Mouse (Mus musculus): ENCODE data around the gene Pecam1. TPM values are rescaled to one million over a fixed set of nuclear protein-coding genes. Genes with fewer than 3 reads are reported as not detected.
"Not testable (repeated sequence)": the region's sequence is repeated elsewhere in the genome, so short reads cannot be mapped to it uniquely, and the experiment has no call there.

Pecam1 gene
- 17.4 and 17.6 TPM in 2 replicates for polyA plus RNA-seq (2015; fragmentation: Nextera tagmentation; extraction: Ambion mirVana)

DNA sequence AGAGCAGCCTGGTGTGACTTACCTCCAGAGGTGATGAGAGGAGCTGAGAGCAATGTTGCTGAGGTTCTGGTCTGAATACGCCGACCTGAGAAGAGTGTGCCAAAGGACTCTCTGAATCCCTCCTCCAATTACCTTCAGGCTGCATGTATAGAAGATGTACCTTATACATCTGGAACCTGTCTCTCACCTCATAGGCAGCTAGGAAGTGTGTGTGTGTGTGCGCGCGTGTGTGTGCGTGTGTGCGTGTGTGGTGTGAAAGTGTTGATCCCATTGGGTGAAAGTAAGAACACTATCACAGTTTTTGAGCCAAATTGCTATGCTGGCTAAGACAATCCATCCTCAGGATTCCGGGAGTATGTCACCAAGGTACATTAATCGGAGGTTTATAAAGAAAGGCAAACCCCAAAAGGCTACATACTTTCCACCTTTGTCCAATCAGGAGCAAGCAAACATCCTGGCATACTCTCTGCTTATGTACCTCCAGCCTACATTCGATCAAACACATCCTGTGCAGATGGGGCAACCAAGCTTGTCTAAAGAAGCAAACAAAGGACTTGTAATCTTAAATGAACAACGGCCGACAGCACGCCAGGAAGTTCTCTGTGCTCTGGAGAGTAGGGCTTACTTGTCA, at the start of gene Pecam1:
Gene Pecam1, minus strand, starts transcription at position 508 of the 631 bp plus-strand sequence.
- H3K36me3 ChIP-seq, result no peaks in the 10 kb centered on the region
- no peak for ATAC-seq (ENCODE audit: low FRiP score)
- no peak within 1 kb of the TSS for H3K9ac ChIP-seq
- H3K27me3 ChIP-seq, result no peaks in the 10 kb centered on the region
- H3K9me3 ChIP-seq, result no peaks in the 10 kb centered on the region; the same call in 1 of the 2 replicates
- WGBS, result 86% methylated on average over 13 of the region's 13 CpGs
- no peak within 1 kb of the TSS for H3K4me2 ChIP-seq
- H3K27ac ChIP-seq, result no peak within 1 kb of the TSS
- H3K4me3 ChIP-seq, result no peak within 1 kb of the TSS
- H3K4me1 ChIP-seq (replicated peaks), result no peaks in the 10 kb centered on the region

DNA sequence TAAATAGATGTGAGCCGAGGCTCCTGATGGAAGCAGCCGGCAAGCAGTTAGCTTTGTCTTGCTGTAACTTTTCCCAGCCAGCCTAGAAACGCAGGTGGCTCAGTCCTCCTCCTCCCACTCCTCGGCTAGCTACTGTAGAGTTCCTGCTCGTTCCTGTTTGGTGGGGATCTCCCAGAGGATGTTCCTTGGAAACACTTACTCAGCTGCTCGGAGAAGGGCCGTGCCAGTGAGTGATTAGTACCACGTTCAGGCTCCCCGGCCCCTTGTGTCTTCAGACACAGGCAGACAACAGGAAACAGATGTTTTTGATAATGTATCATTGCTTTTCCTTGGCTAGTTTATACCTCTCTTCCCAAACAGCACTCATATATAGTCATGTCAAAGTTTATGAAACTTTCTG, 45.3 kb upstream of the Pecam1 start:
- no peak for ATAC-seq (ENCODE audit: low FRiP score)
- H3K9ac ChIP-seq, result no peak overlapping the region
- WGBS, result 68% methylated on average over 9 of the region's 9 CpGs
- H3K27me3 ChIP-seq, result no peaks in the 10 kb centered on the region
- H3K4me1 ChIP-seq (replicated peaks), result peaks cover 8% of the 10 kb centered on the region
- no peak overlapping the region for H3K4me3 ChIP-seq
- H3K9me3 ChIP-seq, result no peaks in the 10 kb centered on the region
- no peak overlapping the region for H3K27ac ChIP-seq
- H3K4me2 ChIP-seq, result no peak overlapping the region
- H3K36me3 ChIP-seq, result peaks cover 75% of the 10 kb centered on the region

GRCm38 (mm10) chr11:106793846-106794245, 43.4 kb upstream of the Pecam1 start:
- H3K9ac ChIP-seq, result no peak overlapping the region
- WGBS, result 79% methylated on average over 4 of the region's 4 CpGs
- H3K27me3 ChIP-seq, result no peaks in the 10 kb centered on the region
- H3K4me1 ChIP-seq (replicated peaks), result peaks cover 15% of the 10 kb centered on the region
- no peak overlapping the region for H3K4me2 ChIP-seq
- no peak overlapping the region for H3K4me3 ChIP-seq
- no peaks in the 10 kb centered on the region for H3K9me3 ChIP-seq
- peaks cover 57% of the 10 kb centered on the region for H3K36me3 ChIP-seq
- no peak overlapping the region for H3K27ac ChIP-seq
- no peak for ATAC-seq (ENCODE audit: low FRiP score)

DNA sequence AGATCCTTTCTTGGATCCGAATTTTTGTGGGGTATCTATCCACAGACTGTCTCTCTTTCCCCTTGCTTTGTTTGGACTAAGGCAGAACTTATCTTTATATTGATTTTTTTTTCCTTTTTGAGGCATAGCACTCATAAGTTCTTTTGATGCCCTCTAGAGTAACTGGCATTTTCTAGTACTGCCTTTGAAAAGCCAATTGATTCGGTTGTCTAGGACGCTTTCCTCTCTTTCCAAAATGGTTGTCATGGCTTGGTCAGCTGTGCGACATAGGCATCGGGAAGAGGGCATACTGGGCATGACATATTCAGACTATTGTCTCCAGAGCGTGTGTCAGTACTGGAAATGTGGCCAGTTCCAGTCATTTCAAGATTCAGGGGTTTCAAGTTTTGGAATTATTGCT, 39.2 kb upstream of the Pecam1 start:
- Histone ChIP-seq H3K36me3 (peaks cover 37% of the 10 kb centered on the region), H3K9ac (peak overlapping the region; percentile 100), H3K4me3 (peak overlapping the region; percentile 89), H3K4me2 (peak overlapping the region; percentile 75), H3K9me3 (no peaks in the 10 kb centered on the region), H3K27me3 (no peaks in the 10 kb centered on the region), H3K4me1 (replicated peaks) (peaks cover 31% of the 10 kb centered on the region), H3K27ac (peak overlapping the region; percentile 99)
- ATAC-seq (ENCODE audit: low FRiP score), result no peak
- 0% methylated on average over 6 of the region's 6 CpGs for WGBS

- no peaks in the 10 kb centered on the region for H3K27me3 ChIP-seq
- peak within 1 kb of the TSS; percentile 100 for H3K9ac ChIP-seq
- peak; percentile 91 for ATAC-seq (ENCODE audit: low FRiP score)
- peaks cover 37% of the 10 kb centered on the region for H3K36me3 ChIP-seq
- H3K27ac ChIP-seq, result peak within 1 kb of the TSS; percentile 99
- H3K4me2 ChIP-seq, result peak within 1 kb of the TSS; percentile 75
- no peaks in the 10 kb centered on the region for H3K9me3 ChIP-seq
- H3K4me3 ChIP-seq, result peak within 1 kb of the TSS; percentile 89
- H3K4me1 ChIP-seq (replicated peaks), result peaks cover 32% of the 10 kb centered on the region
- under 1% methylated on average over 58 of the region's 58 CpGs for WGBS
Measured at GRCm38 (mm10) chr11:106788775-106789459, 38.5 kb upstream of the Pecam1 start, which contains the start of the genes Ddx5 and Cep95. TSS of gene Ddx5 (minus strand) at chr11:106789185. TSS of gene Cep95 (plus strand) at chr11:106789252.

DNA sequence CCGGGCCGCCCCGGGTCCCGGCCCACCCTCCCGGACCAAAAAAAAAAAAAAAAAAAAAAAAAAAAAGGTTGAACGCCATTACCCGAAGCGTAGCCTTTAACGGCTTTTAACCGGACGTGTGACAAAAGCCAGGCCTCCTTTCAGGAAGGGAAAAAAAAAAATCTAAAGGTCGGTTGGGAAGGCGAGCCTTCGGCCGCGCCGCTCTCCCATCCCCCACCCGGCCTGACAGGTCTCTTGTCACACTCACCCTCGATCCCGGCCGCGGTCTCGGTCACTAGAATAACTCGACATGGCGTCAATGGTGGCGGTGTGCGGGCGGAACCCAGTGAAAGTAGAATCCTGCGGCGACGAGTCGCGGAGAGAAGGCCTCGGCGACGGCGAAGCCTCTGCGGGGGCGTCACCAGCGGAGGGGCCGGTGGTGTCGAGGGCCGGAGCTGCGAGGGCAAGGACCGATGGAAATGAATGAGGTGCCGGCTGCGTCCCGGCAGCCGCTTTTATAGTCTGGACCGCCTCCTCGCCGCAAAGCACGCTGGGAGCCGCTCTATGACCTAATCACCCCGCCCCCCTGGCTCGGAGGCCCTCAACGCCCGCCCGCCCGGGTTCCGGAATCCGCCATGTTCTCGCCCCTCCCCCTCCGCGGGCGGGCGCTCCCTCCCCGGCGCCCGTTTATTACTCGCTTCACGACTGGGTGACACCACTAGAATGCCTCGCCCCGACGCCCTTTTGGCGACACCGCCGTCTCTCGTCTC, 37.8 kb upstream of the Pecam1 start:
- under 1% methylated on average over 59 of the region's 79 CpGs for WGBS
- Histone ChIP-seq H3K4me1 (replicated peaks) (peaks cover 40% of the 10 kb centered on the region), H3K9ac (peak overlapping the region; percentile 100), H3K27me3 (no peaks in the 10 kb centered on the region), H3K4me2 (peak overlapping the region; percentile 85; the same call in 1 of the 2 replicates), H3K4me3 (peak overlapping the region; percentile 89), H3K9me3 (no peaks in the 10 kb centered on the region), H3K27ac (peak overlapping the region; percentile 99), H3K36me3 (peaks cover 39% of the 10 kb centered on the region)
- ATAC-seq (ENCODE audit: low FRiP score), result peak; percentile 77

GRCm38 (mm10) chr11:106787131-106788025, 37.0 kb upstream of the Pecam1 start:
- WGBS, result under 1% methylated on average over 65 of the region's 65 CpGs
- no peaks in the 10 kb centered on the region for H3K27me3 ChIP-seq
- peak overlapping the region; percentile 89 for H3K4me3 ChIP-seq
- ATAC-seq (ENCODE audit: low FRiP score), result peak; percentile 7
- peak overlapping the region; percentile 85 for H3K4me2 ChIP-seq
- peaks cover 43% of the 10 kb centered on the region for H3K4me1 ChIP-seq (replicated peaks)
- H3K9me3 ChIP-seq, result no peaks in the 10 kb centered on the region
- peak overlapping the region; percentile 100 for H3K9ac ChIP-seq
- peaks cover 39% of the 10 kb centered on the region for H3K36me3 ChIP-seq
- peak overlapping the region; percentile 99 for H3K27ac ChIP-seq

- H3K27me3 ChIP-seq, result no peaks in the 10 kb centered on the region
- H3K4me3 ChIP-seq, result peak overlapping the region; percentile 89; the same call in 1 of the 2 replicates
- H3K36me3 ChIP-seq, result peaks cover 56% of the 10 kb centered on the region
- peaks cover 36% of the 10 kb centered on the region for H3K4me1 ChIP-seq (replicated peaks)
- WGBS, result 69% methylated on average over 1 of the region's 1 CpGs
- no peaks in the 10 kb centered on the region for H3K9me3 ChIP-seq
- 0 out of 2 replicates have a peak overlapping the region, but pooled peaks have one; percentile 31 for H3K9ac ChIP-seq
- ATAC-seq (ENCODE audit: low FRiP score), result no peak
- H3K27ac ChIP-seq, result no peak overlapping the region
- H3K4me2 ChIP-seq, result peak overlapping the region; percentile 85
Measured at GRCm38 (mm10) chr11:106785043-106785442, 34.6 kb upstream of the Pecam1 start.

GRCm38 (mm10) chr11:106784476-106784875, 34.0 kb upstream of the Pecam1 start:
- Histone ChIP-seq H3K4me2 (no peak overlapping the region), H3K27me3 (no peaks in the 10 kb centered on the region), H3K9ac (no peak overlapping the region), H3K9me3 (no peaks in the 10 kb centered on the region), H3K4me1 (replicated peaks) (peaks cover 39% of the 10 kb centered on the region), H3K36me3 (peaks cover 58% of the 10 kb centered on the region), H3K27ac (no peak overlapping the region), H3K4me3 (no peak overlapping the region)
- WGBS, result 91% methylated on average over 2 of the region's 2 CpGs
- no peak for ATAC-seq (ENCODE audit: low FRiP score)

DNA sequence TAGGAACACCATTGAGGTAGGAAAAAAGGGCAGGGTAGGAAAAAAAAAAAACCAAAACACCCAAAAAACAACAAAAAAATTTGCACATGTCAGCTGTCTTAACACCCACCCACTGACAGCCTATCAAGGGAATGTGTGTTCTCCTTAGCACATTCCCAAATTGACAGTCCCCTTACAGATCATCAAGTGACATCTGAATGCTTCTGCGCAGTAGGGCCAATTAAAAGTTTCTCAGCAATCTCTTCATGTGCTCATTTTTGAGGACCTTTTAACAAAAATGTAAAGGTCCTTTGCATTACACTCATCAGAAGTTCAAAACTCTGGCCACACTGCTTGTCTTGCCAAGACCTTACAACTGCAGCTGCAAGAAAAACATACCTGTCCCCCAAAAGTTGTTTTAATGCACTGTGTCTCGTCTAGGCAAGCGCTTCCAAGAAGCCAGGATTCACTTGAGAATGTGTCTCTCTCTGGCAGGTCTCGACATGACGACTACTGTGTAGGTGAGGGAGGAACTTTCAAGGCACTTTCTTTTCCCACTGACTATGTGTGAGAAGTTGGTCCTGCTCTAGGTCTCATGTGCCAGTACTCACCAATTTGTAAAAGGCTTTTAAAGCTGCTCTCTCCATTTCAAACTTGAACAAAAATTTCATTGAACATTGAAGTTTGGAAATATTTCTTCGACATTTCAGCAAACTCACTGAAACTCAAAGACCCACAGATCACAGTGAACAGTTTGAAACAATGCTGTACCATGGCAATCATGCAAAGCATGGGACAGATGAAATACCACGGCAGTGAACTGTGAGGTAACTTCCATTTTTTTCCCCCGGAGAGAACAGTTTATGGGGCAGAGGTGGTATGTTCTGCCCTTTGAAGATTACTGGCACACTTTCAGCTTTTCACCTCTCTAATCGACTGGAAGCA, 32.7 kb upstream of the Pecam1 start:
- H3K36me3 ChIP-seq, result peaks cover 58% of the 10 kb centered on the region
- WGBS, result 86% methylated on average over 9 of the region's 9 CpGs

GRCm38 (mm10) chr11:106782271-106782670, 31.8 kb upstream of the Pecam1 start:
- 91% methylated on average over 7 of the region's 7 CpGs for WGBS
- H3K9ac ChIP-seq; H3K4me2 ChIP-seq; H3K27me3 ChIP-seq; H3K9me3 ChIP-seq; ATAC-seq (ENCODE audit: low FRiP score); H3K27ac ChIP-seq; H3K4me3 ChIP-seq: not testable (repeated sequence)
- Histone ChIP-seq H3K36me3 (peaks cover 58% of the 10 kb centered on the region), H3K4me1 (replicated peaks) (peaks cover 49% of the 10 kb centered on the region)

More for the DNA sequence above, 32.7 kb upstream of the Pecam1 start:
- Histone ChIP-seq H3K27ac (no peak overlapping the region), H3K9me3 (no peaks in the 10 kb centered on the region), H3K4me1 (replicated peaks) (peaks cover 43% of the 10 kb centered on the region), H3K4me2 (no peak overlapping the region), H3K4me3 (peak overlapping the region; percentile 1; the same call in 1 of the 2 replicates), H3K9ac (no peak overlapping the region), H3K27me3 (no peaks in the 10 kb centered on the region)
- ATAC-seq (ENCODE audit: low FRiP score), result no peak

Data from hindbrain, embryonic 13.5 days (tissue).